Comparison of ENCODE assay signal across 22 mouse cellular contexts in the genomic region with DNA sequence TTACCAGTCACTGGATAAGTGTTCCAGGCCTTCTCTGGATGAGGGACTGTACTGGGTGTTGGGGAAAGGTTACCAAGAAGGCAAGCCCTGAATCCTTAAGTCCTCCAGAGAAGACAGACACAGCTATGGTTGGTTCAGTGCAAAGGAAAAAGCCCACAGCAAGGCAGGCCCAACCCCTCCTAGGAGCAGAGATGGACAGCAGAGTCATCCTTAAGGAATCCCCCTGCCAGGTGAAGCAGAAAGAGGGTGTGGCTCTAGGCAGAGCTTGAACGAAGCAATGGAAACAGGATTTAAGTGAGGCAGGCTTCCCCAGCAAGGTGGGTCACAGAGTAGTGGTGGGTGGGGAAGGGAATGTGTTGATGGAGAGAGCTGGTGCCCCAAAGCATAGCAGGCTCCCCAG. TPM values are rescaled to one million over a fixed set of nuclear protein-coding genes. Genes with fewer than 3 reads are reported as not detected.
"Had no signal": no experiment of that assay in that cellular context is flagged by ENCODE, and none has a peak within 500 bp of the region (broad histone marks: within the 10 kb centered on the region; RNA-seq: fewer than 3 reads in every experiment).

No protein-coding gene starts in this region.

- DNase-seq: lung, adult 2 months; lung, postnatal 14 days; lung, postnatal 36 days; midbrain, embryonic 14.5 days; right cerebral cortex, postnatal 14 days; thymus, adult 2 months; thymus, postnatal 25 days; thymus, postnatal 4 days had no signal

- H3K27ac ChIP-seq: liver, embryonic 15.5 days; lung, embryonic 15.5 days; macrophage; midbrain, embryonic 12.5 days; neural tube, embryonic 12.5 days; stomach, embryonic 15.5 days; stomach, postnatal 0 days had no signal

- H3K9me3 ChIP-seq: liver, embryonic 15.5 days; lung, embryonic 15.5 days; midbrain, embryonic 12.5 days; neural tube, embryonic 12.5 days; stomach, embryonic 15.5 days had no signal

- ATAC-seq: lung, postnatal 0 days; midbrain, embryonic 16.5 days had no signal

- H3K36me3 ChIP-seq: liver, embryonic 15.5 days; lung, embryonic 15.5 days; midbrain, embryonic 12.5 days; neural tube, embryonic 12.5 days; stomach, embryonic 15.5 days had no signal

- H3K4me3 ChIP-seq: liver, embryonic 15.5 days; lung, embryonic 15.5 days; megakaryocyte, embryonic 14.5 days; midbrain, embryonic 12.5 days; neural tube, embryonic 12.5 days; stomach, embryonic 15.5 days had no signal

- H3K4me1 ChIP-seq: liver, embryonic 15.5 days; megakaryocyte, embryonic 14.5 days had no signal

- H3K27me3 ChIP-seq: midbrain, embryonic 12.5 days; neural tube, embryonic 12.5 days; stomach, embryonic 15.5 days had no signal

- H3K9ac ChIP-seq: liver, embryonic 15.5 days; liver, postnatal 0 days; lung, embryonic 15.5 days; midbrain, embryonic 12.5 days; neural tube, embryonic 12.5 days; stomach, embryonic 15.5 days had no signal

- H3K4me2 ChIP-seq: liver, embryonic 15.5 days; lung, embryonic 15.5 days; midbrain, embryonic 12.5 days; neural tube, embryonic 12.5 days; stomach, embryonic 15.5 days had no signal

RNA-seq across cellular contexts. Expression of gene Tmem150c, which starts 35.1 kb away (rescaled TPM):
- total RNA-seq: megakaryocyte progenitor cell, adult 5-6 weeks; monocyte, adult 5-6 weeks; neutrophil, adult 5-6 weeks had no signal
